Mouse (Mus musculus): Measurements from ENCODE around the gene Gm20388.
"Not testable (repeated sequence)": the region's sequence is repeated elsewhere in the genome, so short reads cannot be mapped to it uniquely, and the experiment has no call there.

Gm20388 gene

DNA sequence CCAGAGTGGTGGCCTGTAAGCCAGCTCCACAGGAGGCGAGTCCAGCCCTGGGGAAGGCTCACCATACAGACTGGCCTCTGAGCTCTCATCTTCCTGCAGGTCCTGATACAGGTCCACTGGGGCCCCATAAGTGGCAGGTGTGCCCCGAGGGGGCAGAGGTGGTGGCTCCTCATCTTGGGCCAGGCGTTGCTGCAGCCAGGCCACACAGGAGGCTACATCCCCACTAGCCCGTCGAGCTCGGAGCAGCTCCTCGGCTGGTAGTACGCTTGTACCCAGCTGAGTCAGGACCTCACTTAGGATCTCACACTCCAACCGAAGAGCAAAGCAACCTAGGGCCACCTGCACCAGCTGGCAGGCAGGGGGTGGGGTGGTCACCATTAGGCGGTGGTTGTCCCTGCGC, 3323.1 kb downstream of the Gm20388 start:
- DNase-seq (ENCODE audit: low read depth, low spot score), result no peak

DNA sequence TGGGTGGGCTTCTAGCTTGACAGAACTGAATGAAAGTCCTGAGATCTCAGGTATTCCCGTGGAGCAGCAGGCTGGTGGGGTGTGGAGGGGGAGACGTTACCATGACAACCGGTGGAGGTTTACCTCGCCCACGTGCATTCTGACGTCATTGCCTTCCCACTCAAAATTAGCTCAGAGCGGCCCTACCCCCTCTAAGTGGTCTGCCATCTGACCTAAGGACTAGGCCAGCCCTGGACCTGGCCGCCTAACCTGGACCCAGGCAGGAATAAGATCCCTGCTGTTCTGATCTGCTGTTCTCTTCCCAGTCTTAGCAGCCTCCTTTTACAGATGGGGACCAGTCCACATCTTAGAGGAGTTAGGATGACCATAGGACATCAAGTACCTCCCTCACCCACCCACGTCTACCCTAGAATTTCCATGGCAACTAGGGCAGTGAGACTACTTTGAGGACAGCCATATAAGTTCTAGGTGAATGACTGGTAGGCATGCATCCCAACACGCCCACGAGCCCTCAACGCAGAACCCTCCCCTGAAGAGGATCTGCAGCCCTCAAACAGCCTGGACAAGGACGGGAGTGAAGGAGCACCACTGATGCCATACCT, 3324.4 kb downstream of the Gm20388 start:
- DNase-seq (ENCODE audit: low read depth, low spot score), result no peak

DNA sequence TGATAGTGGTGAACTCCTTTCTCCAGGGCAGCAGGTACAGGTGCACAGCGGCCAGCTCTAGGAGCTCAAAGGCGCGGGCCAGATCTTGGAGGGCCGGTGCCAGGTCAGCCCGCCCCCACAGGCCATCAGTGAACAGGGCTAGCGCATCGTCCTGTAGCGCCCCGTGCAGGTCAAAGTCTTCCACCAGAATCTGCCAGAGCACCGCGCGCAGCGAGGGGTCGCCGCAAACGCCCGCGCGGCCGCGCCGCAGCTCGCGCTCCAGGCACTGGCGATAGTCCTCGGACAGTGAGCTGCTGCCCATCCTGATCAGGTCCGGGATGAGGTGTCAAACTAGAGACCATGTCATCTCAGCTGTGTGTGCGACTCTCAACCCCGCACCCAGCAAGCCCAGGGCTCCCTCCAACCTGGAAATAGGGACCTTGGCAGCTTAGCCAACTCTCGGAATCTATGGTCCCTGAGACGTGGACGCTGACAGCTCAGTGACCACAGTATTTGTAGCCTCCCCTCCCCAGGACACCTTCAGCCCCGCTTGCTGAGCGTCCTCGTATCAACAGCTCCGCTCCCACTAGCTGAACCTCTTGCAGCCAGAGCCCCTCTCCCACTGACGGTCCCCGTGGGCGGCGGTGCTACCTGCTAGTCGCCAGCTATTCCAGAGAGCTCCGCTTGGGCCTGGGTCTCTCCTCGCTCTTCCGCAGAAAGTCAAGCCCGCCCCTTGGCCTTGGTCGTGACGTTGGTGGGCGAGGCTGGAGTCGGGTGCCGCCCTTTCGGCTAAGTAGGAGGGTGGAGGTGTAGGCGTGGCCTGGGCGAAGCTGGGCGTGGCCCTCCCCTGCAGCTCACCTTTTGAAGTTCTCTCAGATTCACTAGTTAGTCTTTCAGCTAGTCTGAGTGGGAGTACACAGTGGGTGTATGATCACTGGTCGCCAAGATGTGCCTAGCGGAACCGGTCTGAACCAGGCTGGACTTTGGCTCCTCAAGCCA, 3325.2 kb downstream of the Gm20388 start, which contains the start of gene Spata2l:
Gene Spata2l, minus strand, starts transcription at position 714 of the 978 bp plus-strand sequence.
- peak; percentile 61 for DNase-seq (ENCODE audit: low read depth, low spot score)

DNA sequence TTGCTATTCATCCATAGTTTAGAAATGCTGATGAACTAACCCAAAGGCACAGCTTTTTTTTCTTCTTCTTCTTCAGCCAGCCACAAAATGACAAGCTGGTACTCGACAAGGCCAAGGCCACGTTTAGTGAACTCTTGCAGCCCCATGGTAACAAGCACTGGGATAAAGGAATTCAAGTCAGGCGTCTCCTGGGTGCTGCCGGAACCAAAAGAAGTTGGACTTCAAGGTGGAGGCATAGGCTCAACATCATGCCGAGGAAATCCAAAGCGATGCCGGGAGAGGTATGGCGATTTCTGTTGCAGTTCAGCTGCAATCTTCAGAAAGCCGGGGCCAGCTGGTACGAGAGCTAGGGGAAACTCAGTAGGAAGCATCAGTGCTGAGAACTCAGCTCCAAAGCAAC, 3328.8 kb downstream of the Gm20388 start:
- DNase-seq (ENCODE audit: low read depth, low spot score), result no peak

DNA sequence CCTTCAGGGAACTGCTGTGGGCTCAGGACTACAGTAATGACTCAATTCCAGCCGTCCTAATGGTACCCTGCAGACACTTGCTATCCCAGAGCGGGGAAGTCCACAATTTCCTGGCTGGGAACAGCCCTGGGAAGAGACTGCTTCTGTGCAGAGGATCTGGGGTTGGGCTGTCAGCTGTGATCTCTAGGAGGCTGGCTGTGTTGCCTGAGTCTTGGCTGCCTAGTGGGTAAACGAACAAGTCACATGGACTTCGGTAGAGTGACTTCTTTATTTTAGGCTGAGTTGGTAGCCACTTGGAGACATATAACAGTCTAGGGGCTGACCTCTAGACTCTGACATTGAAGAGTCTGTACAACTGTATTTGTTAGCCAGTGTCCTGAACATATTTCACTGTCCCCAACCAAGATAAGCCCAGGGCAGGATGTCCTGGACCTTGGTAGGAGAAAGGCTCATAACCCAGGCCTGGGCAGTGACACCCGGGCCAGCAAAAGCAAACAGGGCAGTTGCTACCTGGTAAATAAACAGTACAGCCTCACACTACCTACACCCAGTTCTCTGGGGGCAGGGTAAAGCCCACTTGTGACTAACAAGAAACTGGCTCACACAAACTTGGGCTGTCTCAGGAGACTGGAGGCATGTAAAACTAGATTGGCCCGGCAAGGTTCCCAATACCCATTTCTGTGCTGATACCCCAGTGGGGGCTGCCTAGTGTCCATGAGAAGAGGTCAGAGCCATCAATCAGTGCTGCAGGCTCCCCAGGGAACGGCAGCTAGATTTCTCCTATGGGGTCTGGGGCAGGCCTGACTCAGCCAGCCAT, 3331.7 kb downstream of the Gm20388 start:
- no peak for DNase-seq (ENCODE audit: low read depth, low spot score)

DNA sequence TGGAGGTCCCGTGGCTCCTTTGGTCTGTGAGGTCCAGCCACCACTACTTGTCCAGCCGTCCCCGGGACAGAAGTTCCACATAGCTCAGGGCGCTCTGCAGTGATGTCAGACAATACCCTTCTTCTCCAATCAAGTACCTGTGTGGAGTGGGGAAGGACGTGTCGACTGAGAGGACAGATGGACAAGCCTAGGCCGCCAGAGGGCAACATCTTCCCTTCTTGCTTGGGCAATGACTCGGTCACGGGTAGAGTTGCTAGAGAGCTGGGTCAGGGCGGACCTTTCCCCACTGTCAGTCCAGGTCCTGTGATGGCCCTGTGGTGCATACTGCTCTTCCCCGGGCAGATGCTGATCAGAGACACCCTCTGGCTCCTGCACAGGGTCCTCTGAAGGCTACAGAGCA, 3332.4 kb downstream of the Gm20388 start:
- DNase-seq (ENCODE audit: low read depth, low spot score), result no peak

DNA sequence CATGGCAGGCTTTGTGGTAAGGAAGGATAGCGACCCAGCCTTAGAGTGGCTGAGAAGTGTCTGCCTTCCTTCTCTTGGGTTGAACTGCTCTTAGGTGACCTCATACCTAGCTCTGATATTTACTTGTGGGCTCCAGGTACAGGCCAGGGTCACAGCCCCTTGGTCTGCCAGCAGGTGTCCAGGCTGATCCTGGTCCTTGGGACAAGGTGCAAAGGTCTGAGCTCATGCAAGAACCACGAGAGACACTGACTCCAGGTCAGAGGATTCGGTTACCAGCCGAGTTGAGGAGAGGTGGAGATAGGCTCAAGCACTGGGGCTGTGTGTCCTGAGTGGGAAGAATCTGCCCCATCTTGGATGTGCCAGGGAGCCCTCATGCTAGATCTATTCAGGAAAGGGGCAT, 3333.7 kb downstream of the Gm20388 start:
- no peak for DNase-seq (ENCODE audit: low read depth, low spot score)

DNA sequence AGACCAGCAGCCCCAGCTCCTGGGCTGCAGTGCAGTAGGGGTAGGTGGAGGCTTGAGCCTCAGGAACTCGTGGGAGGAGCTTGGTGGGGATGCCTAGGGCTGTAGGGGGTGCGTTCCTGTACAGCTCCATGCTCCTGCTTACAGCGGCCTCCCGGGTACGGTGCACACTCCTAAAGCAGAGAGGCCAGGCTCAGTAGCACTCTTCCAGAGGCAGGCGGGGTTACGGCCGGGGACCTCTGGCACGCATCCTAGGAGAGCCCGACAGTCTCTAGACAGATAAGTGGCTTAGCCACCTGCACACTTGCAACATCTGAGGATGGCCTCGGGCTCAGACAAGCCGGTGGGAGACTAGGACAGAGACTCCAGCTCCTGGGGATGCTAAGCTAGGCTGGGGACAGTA, 3334.9 kb downstream of the Gm20388 start:
- DNase-seq (ENCODE audit: low read depth, low spot score), result no peak

DNA sequence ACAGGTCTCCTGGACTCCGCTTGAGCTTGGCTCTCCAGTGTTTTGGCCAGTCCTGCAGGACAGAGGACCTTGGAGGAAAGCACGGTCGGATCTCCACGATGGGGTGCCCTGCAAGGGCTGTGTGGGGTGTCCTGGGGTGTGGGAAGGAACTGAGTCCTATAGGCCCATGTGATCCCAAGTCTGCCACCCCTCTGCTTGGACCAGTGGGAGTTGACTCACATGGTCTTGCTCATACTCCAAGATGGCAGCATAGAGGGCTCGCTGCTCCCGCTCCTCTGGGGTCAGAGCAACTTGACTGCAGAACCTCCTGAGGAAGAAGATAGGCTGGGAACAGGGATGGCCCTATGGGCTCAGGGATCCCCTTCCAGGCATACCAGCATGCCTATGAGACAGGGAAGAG, 3337.1 kb downstream of the Gm20388 start:
- no peak for DNase-seq (ENCODE audit: low read depth, low spot score)

DNA sequence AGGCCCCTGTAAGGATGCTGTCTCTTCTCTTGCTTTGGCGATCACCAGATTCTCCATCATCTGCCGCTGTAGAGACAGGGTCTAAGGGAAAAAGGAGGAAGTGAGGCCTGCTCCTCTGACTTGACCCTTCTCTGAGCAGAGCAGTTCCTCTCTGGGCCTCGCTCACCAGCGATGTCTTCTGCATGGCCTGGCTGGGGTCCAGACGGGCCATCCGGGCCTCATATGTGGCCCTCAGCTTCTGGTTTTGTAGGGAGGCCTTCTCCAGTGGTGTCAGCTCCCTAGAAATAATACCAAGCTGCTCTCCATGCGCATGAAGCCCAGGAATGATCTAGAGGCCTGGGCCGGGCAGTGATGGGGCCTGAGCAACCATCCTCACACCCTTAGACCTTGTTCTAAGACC, 3338.0 kb downstream of the Gm20388 start:
- no peak for DNase-seq (ENCODE audit: low read depth, low spot score)

DNA sequence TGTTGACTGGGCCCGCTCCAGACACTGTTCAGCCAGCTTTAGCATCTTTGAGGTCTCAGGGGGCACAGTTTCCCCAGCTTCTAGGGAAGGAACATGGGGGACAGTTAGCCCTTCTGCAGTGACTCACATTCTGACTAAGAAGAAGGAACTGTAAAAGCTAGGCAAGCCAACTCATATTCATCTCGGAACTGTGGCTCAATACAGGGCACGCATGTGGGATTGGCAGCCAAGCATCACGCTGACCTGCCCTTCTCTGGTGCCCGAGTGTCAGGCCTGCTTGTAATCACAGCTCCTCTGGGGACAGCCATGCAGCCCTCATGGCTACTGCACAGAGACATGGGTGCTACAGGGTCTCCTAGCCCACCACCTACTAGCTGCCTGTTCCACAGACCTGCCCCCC, 3340.3 kb downstream of the Gm20388 start:
- no peak for DNase-seq (ENCODE audit: low read depth, low spot score)

DNA sequence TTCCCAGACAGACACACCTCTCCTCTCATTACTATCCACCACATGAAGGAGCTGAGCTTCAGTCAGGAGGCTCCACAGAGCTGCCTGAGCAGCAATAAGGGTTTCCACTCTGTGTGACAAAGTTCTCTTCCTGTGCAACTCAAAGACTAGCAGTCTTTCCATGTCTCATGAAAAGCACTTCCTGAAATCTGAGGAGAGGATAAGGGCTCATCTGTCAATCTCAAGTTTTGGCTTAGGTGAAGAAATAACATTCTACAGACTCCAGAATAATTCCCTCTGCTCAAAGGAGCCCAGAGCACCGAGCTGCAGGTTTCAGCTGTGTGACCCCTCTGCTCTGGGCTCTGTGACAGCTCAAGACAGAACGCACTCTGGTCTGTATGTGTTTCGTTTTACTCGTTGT, 3342.3 kb downstream of the Gm20388 start:
- DNase-seq (ENCODE audit: low read depth, low spot score), result no peak

DNA sequence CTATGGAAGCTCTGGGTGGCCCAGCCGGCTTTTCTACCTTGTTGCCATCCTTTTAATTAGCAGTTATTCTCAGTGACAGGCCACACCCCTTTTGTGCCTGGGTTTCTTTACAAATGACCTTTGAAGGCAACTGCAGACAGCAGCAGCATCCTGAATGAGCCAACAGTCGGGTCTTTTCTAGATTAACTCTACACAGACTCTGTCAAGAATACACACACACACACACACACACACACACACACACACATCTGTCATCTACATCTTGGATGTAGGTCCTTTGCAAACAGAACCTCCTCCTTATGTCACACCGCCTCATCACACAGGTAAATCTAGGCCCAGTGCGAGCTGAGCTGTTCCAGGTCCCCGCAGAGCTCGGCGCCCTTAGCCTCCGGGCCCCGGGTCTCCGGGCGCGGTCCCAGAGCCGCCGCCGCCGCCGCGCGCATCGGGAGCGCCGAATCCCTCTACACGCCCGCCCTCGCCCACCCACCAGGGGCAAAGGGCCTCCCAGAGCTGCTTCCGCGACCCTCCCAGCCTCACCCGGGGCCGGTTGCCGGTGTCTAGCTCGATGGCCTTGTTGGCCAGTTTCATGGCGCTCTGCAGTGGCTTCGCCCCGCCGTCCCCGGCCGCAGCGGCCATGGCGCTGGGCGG, 3342.9 kb downstream of the Gm20388 start:
- DNase-seq (ENCODE audit: low read depth, low spot score), result no peak

DNA sequence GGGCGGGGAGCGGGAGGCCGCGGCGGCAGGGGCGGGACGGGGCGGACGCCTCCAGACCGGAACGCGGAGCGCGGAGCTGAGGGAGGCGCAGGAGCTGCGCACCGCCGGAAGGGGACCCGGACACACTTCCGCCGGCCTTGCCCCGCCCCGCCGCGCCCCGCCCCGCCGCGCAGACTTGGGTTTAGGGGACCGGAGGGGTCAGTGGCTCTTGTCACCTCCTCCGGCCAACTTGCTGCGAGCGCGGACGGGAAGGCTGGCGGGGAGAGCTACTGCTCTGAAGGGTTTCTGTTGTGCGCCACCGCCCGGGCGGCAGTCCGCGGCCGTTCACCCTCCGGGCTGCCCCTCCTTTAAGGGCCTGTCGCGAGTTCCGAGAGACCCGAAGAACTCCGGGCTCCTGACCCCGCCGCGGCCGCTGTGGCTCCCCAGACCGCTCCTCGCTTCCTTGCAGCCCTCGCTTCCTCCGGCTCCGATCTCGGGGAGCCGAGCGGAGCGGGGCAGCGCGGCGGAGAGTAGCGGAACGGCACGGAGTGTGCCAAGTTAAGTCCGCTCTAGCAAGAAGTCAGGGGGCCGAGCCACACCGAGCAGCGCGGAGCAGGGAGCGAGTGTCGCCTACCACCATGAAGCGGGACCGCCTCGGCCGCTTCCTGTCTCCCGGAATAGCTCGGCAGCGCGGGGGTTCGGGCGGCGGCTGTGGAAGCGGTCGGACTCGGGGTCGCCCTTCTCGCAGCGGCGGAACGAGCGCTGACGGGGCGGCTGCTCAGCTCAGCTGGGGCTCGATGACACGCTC, 3343.7 kb downstream of the Gm20388 start, which contains the start of the genes Zfp276 and Vps9d1:
Gene Zfp276, plus strand, starts transcription at position 97 of the 787 bp plus-strand sequence.
Gene Vps9d1, minus strand, starts transcription at position 250 of the 787 bp plus-strand sequence.
- DNase-seq (ENCODE audit: low read depth, low spot score), result peak; percentile 74

DNA sequence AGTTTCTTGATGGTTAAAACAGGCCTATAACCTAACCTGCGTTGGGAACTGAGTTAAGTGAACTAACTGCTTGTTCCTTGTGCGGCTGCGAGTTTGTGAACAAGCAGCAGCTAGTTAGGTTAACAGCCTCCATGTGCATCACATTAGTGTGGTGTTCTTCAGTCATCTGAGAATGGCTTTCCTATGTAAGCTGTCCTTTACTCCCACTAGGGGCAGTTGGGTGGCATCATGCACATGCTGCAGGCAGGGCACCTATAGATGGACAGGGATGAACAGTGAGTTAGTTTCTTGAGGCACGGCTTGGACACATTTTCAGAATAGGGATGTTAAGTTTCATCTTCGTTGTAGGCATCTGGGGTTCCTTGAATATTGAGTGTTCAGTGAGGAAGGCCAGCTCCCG, 3344.5 kb downstream of the Gm20388 start:
- DNase-seq (ENCODE audit: low read depth, low spot score), result no peak

DNA sequence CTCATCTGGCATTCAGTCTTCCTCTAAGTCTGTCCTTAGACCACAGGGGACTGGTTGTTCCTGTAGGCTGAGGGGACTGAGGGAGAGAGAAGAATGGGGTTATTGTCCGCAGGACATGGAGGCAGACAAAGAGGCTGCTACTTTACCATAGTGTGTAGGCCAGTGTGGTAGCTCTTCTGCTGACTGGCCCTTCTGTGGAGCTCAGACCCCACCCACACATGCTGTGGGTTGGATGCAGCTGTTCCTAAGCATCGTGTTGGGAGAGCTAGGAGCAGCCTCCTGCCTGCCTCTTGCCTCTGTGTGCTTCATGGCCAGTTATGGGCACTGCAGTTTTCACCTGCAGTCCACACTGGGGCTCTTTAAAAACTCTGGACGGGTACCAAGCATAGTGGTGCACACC, 3346.5 kb downstream of the Gm20388 start:
- DNase-seq (ENCODE audit: low read depth, low spot score), result no peak

DNA sequence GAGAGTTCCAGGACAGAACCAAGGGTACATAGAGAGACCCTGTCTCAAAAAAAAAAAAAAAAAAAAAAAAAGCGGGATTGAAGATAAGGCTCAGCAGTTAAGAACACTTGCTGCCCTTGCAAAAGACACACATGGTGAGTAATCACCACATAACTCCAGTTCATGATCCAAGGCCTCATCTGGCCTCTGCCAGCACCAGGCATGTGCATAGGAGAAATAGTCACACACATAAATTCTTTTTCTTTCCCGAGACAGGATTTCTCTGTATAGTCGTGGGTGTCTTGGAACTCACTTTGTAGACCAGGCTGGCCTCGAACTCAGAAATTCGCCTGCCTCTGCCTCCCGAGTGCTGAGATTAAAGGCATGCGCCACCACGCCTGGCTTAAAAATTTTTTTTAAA, 3347.0 kb downstream of the Gm20388 start:
- DNase-seq (ENCODE audit: low read depth, low spot score), result not testable (repeated sequence)

DNA sequence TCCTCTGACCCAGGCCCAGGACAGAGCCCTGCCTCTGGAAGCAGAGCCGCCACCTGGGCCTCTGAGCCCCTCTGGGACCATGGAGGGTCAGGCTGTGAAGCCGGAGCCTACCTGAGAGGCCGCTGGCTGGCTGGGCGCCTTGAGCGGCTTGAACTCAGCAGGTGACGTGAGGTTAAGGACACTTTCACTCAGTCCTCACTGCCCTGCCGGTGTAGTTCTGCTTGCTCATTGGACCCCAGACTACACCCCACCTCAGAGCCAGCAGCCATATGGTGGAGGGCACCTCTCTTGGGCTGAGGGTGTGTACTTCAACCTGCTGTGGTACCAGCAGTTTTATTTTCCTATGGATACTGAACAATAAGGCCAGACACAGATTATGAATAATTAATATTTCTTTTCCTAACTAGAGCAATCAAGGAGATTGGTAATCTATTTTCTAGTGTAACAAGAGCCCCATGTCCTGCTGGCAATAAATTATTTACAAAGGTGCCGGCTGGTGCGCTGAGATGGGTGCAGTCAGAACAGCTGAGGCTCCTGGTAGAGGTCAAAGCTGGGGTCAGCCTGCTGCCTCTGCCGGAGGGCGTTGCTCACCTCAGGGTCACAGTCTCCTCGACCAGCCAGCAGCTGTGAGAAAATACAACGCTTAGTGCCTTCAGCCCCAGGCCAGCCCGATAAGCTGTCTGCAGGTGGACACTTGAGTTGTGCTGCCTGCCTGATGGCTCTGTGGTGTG, 3357.4 kb downstream of the Gm20388 start:
- DNase-seq (ENCODE audit: low read depth, low spot score), result no peak

DNA sequence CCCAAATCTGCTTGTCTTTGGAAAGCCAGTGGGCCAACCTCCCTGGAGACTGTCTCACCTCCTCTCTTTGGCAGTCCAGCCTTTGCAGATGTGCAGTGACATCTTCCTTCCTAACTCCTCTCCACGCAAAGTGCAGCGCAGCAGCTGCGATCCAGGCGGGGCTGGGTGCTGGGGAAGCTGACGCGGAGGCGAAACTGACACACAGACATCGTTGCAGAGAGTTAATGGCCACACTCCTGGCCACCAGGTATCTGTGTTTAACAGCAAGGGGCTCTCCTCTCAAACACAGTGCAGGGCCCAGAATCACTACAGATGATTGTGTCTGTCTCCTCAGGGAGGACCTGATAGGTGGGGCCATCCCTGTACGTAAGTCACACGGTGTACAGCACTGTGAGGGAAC, 3360.5 kb downstream of the Gm20388 start:
- DNase-seq (ENCODE audit: low read depth, low spot score), result no peak

DNA sequence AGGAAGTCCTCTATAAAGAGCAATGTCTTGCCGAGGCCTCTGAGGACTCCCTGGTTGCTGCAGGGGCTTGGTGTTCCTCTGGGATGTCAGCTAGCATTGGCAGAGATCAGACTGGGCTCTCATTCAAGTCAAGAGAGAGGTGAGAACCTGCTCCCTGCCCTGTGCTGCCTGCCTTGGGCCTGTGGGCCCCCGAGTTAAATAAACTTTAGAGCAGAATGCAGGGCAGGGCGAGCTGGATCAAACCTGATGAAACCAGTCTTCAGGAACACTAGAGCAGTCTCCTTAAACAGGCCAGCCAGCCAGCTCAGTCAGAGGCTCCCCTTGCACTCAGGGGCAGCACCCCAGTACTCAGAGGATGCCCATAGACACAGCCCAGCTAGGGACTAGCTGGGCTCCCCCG, 3361.3 kb downstream of the Gm20388 start:
- DNase-seq (ENCODE audit: low read depth, low spot score), result no peak

Measured in c-Kit-negative CD71-positive TER-119-positive erythroid progenitor cells, embryonic 14.5 days (primary cell).